Mouse (Mus musculus) left cerebral cortex, adult 11 months (tissue): ENCODE results near the gene Slc35c2.

Source experiments
- DNase-seq: peaks from one replicate; pipeline ENCODE4 v3.0.0; 2022; ENCODE audit warnings: low spot score

Gene Slc35c2

GRCm38 (mm10) chr2:165312381-165312780 lies 24.7 kb upstream of the Slc35c2 start:
- DNase-seq: no peak

GRCm38 (mm10) chr2:165311577-165311976 lies 23.9 kb upstream of the Slc35c2 start:
- DNase-seq: no peak

GRCm38 (mm10) chr2:165310818-165311425 lies 23.3 kb upstream of the Slc35c2 start:
- no peak for DNase-seq

GRCm38 (mm10) chr2:165307801-165308200 lies 20.1 kb upstream of the Slc35c2 start:
- no peak for DNase-seq

GRCm38 (mm10) chr2:165305438-165305837 lies 17.8 kb upstream of the Slc35c2 start:
- DNase-seq: no peak

- no peak for DNase-seq
Observed at GRCm38 (mm10) chr2:165304819-165305218, 17.1 kb upstream of the Slc35c2 start.

- DNase-seq: no peak
Observed at GRCm38 (mm10) chr2:165303354-165304012, 15.8 kb upstream of the Slc35c2 start.

GRCm38 (mm10) chr2:165301409-165301808 lies 13.7 kb upstream of the Slc35c2 start:
- no peak for DNase-seq

- no peak for DNase-seq
Observed at GRCm38 (mm10) chr2:165300885-165301284, 13.2 kb upstream of the Slc35c2 start.

- no peak for DNase-seq
Observed at GRCm38 (mm10) chr2:165300424-165300823, 12.8 kb upstream of the Slc35c2 start.

- DNase-seq: no peak
Observed at GRCm38 (mm10) chr2:165297429-165297828, 9.8 kb upstream of the Slc35c2 start.

GRCm38 (mm10) chr2:165296571-165296970 lies 8.9 kb upstream of the Slc35c2 start:
- DNase-seq: no peak

GRCm38 (mm10) chr2:165288315-165289031 lies 804 bp upstream of the Slc35c2 start:
- peak; percentile 82 for DNase-seq

- DNase-seq: no peak
Observed at GRCm38 (mm10) chr2:165286361-165287201, 1.1 kb downstream of the Slc35c2 start.

GRCm38 (mm10) chr2:165285621-165286020 lies 2.0 kb downstream of the Slc35c2 start:
- DNase-seq: no peak

- DNase-seq: no peak
Observed at GRCm38 (mm10) chr2:165285034-165285433, 2.6 kb downstream of the Slc35c2 start.

- DNase-seq: no peak
Observed at GRCm38 (mm10) chr2:165284377-165284776, 3.3 kb downstream of the Slc35c2 start.

GRCm38 (mm10) chr2:165283644-165284043 lies 4.0 kb downstream of the Slc35c2 start:
- DNase-seq: no peak

- DNase-seq: no peak
Observed at GRCm38 (mm10) chr2:165281779-165282311, 5.8 kb downstream of the Slc35c2 start.

- no peak for DNase-seq
Observed at GRCm38 (mm10) chr2:165279351-165279750, 8.3 kb downstream of the Slc35c2 start.

- no peak for DNase-seq
Observed at GRCm38 (mm10) chr2:165277188-165277740, 10.4 kb downstream of the Slc35c2 start.

GRCm38 (mm10) chr2:165275824-165276223 lies 11.8 kb downstream of the Slc35c2 start:
- peak; percentile 70 for DNase-seq
